Mouse (Mus musculus): ENCODE measurements at regions not wholly inside any gene's neighbourhood (a gene's known extent, or its start where the extent isn't known, plus 50 kb on each side); places are given as distances from the start of the nearest gene placed in this dataset.

DNA sequence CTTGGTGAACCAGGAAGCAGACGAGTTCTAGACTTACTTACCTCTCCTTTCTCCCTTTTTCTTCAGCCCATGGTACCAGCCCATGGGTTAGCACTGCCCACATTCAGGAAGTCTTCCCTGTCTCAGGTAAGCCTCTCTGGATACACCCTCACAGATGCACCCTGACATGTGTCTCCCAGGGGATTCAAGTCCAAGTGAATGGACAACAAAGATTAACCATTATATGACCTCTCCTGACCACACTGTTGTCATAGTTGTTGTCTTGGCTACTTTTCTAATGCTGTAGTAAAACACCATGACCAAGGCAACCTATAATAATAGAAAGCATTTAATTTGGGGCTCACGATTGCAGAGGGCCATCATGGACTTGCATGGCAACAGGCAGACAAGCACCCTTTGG is 98.8 kb upstream of the Vash1 start:
- no peak for DNase-seq (ENCODE audit: low spot score in 2 of 2)

DNA sequence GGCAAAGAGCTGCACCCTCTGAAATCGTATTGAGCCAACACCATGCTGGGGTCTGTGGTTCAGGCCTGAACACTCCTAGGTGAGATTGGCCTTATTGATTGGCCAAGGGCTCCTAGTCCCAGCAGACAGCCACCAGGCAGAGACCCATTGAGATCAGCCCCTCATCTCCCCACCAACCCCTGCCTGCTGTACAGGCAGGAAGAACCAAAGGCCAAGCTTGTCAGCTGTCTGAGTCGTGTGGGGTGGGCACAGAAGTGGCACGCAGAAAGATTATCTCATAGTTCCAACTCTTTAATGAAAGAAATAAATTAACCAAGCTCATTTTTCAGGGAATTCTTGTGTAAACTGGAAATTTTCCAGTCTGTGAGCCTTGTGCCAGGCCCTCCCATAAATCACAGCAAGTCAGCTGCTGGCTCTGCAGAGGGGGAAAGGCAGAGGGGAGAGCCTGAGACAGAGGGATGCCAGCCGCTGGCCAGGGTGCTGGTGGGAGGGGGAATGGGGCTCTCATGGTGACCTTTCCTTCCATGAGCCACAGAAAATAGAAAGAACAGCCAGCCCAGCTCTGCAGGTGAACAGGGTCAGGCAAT is 98.3 kb upstream of the Vash1 start:
- no peak for DNase-seq (ENCODE audit: low spot score in 2 of 2)

DNA sequence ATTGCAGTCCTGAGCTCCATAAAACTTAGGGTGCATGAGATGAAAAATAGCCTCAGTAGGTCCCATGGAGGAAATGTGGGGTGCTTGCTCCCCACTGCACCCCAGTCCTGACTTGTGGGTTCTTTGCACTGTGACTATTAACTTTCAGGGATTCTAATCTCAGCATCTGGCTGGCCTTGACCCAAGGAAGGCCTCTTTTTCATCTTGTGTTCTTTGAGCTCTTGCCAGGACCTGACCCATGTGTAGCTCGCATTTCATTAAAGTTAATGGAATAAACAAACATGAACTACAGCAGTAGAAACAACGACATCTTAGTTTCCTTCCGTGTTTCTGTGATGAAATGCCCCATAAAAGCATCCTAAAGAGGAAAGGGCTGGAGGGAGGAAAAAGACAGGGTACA is 96.4 kb upstream of the Vash1 start:
- no peak for DNase-seq (ENCODE audit: low spot score in 2 of 2)

DNA sequence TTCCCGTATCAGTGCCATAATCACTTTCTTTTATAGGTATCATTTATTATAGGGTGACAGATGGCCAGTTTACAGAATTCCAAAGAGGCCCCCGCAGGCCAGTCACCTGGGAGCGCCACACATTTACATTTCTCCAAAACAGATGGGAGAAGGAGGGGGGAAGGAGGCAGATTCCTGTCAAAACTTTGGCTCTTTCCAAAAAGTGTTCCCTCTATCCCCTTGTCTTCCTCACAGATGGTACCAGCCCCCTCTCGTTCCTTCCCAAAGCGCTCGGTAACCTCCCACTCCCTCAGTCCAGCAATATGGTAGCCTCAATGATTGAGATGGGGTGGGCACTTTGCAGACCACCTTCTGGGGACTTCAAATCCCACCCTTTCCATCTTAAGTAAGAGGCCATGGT is 90.5 kb upstream of the Vash1 start:
- no peak for DNase-seq (ENCODE audit: low spot score in 2 of 2)

DNA sequence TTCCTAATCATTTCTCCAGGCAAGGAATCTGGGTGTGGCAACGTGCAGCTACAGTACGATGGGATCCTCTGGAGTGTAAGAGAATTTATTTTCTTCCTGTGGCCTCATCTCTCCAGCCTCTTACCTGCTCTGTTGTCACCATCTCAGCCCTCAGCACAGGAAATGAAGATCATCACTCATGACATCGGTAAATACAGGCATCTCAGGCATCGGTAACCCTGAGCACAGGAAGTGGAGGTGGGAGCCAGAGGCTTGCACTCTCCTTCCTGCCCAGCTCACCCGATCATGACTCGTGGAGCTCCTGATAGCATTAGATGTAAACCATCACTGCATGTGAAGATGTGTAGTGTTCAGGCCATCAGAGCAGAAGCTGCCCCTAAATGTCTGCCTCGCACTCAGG is 86.0 kb upstream of the Vash1 start:
- DNase-seq (ENCODE audit: low spot score in 2 of 2) = no peak

DNA sequence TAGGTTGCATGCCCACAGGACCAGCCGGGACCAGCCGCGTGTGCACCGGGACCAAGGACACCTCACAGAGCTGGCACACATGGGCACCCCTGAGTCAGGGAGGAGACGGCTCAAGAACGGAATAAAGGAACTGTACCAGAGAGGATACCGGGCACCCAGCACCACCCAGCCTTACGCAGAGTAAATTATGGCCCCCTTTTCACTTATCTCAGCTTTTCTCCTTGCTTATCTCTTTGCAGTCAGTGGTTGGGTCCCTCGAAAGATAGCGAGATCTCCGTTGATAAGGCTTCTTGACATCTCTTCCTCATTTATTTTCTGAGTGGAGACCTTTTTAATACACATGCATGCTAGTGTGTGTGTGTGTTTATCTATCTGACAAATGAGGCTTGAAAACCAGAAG is 83.9 kb upstream of the Vash1 start:
- DNase-seq (ENCODE audit: low spot score in 2 of 2) = no peak

DNA sequence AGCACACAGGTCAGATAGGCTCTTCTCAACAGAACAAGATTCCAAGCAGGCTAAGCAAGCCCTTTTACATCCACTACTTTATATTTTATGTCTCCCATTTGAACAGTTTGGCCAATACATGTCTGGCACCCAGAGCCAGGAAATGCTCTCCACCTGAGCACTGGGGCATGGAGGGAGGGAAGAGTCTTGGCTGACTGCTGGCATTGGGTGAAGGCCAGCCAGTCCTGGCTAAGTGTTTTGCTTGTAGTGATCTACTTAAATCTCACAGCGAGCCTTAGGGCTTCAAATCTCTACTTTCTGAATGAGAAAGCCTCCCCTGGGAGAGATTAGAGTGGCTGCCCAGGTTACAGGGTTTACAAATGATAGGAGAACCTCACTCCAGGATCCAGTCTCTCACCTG is 78.5 kb upstream of the Vash1 start:
- DNase-seq (ENCODE audit: low spot score in 2 of 2) = no peak

DNA sequence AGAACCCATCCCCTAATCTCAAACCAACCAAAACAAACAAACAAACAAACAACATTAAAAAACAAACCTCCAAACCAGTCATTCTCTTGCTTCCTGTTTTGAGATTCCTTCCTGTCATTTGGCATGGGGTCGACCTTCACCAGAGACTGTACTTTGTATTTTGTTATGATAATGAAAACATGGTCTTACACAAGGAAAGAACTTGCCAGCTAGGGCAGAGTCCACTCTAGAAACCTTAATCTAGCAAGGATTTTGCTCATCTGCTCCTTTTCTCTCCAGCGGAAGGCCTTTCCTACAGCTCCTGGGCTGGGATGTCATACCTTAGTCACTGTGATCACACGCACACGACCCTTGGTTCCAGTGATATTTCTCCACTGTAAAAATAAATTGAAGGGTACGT is 75.0 kb upstream of the Vash1 start:
- DNase-seq (ENCODE audit: low spot score in 2 of 2) = no peak

DNA sequence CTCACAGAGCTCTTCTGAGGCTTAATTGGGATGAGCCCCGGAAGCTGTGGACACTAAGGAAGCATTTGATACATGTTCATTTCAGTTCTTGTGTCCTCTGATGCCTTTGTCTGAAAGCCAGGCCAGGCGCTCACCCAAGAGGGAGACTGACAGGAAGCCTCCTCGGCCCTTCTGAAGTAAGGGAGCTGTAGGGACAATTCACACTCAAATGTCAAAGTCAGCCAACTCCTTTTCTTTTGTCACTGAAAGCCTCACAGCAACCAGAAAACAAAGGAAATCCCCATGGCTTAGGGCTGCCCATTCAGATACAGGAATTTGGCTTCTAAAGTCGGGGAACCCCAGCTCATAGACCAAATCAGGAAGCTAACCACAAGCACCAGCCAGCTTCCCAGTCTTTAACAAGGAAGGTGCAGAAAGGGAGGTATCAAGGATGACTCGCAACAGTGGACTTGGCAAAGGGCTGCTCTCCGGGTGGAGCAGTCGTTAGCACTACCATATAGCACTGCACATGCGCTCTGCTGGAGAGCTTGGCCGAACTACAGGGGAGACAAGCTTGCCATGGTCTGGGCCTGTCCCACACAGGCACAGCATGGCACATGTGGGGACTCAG is 66.0 kb upstream of the Vash1 start:
- DNase-seq (ENCODE audit: low spot score in 2 of 2) = peak in 1 of 2 experiments; percentile 14

DNA sequence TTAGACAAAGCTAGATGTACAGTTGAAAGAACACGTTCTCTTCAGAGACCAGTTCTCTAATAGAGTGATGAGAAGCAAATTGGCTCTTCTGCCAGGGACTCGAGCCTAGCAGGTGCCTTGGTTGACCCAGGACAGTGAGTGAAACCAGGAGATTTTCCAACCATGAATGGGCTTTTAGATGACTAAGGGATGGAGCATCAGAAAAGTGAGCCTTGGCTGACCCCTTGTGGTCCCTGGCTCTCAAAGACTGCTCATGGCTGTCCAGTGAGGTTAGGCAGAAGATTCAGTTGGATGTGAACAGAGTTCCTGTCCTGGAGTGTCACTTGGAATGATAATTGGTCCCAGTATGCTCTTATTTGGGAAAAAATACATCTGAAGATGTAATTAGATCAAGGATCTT is 64.3 kb upstream of the Vash1 start:
- peak; percentile 64 to 70 for DNase-seq (ENCODE audit: low spot score in 2 of 2)

DNA sequence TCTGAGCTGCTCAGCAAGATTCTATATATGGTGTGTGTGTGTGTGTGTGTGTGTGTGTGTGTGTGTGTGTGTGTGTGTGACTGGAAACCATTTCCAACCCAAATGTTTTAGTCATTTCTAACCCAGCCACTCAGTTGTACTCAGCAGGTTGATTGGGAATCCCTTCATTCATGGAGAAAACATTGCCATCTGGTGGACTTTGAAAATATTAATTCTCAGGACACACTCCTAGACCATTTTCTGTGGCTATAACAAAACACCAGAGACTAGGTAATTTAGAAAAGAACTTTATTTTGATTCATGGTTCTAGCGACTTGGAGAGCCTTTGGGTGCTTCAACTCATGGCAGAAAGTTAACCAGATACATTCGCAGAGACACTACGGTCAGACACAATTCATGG is 62.2 kb upstream of the Vash1 start:
- no peak for DNase-seq (ENCODE audit: low spot score in 2 of 2)

DNA sequence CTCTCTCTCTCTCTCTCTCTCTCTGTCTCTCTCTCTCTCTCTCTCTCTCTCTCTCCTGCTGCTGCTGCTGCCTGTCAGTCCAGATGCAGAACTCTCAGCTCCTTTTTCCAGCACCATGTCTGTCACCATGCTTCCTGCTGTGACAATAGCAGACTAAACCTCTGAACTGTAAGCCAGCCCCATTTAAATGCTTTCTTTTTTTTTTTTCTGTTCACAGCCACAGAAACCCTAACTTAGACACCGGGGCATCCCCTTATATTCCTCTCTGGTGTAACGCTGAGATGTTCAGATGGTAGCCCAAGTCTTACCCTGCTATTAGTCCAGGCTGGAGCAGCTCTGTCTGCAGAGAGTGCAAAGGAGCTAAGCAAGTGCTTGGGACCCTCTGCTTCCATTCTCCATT is 54.3 kb upstream of the Vash1 start:
- DNase-seq (ENCODE audit: low spot score in 2 of 2) = no peak

DNA sequence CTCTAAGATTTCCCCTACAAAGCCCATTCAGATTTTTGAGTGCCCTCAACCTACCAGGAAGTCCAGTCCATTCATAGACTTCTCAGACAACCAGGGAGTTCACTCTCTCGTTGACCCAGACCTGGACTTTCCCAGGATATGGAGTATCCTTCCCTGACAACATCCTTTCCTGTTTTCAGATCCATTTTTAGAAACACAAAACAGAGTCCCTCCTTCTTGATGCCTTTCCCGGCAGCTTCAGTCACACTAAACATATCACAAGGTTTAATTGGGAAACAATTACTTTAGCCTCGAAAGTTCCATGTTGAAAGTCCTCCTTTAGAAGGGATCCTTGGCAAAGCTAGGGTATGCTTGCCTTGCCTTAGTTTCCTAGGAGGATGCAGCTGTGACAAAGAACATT is 51.8 kb upstream of the Vash1 start:
- DNase-seq (ENCODE audit: low spot score in 2 of 2) = no peak

DNA sequence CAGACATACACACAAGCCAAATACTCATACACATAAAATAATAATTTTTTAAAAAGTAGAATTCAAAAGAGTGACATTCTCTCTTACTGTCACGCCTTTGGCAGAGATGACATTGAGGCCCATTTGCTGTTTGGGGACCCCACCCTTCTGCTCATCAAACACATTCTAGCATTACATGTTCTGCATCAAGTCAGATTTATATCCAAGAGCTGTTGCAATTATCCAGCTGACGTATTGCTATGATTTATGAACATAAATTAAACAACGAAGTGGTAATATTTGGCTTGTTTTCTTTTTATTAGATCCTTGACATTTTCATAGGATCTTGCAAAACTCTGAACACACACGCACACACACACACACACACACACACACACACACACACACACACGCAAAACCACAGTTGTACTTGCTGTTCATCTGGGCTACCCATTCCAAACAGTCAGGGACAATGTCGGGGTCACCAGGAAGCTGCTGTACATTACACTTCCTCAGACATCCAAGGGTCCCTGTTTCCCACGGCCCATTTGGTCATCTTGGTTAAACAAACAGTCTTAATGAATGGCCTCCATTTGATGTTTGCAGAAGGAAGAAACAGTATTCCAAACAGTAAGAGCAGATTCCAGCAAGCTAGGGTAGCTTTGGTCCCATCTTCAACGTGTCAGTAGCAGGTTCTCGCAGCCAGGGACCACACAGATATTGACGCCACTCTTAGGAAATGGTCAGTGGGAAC is 50.3 kb upstream of the Vash1 start:
- DNase-seq (ENCODE audit: low spot score in 2 of 2) = no peak

All from layer of hippocampus, postnatal 10 days (tissue).